Mouse (Mus musculus) megakaryocyte, embryonic 14.5 days (primary cell): ENCODE measurements around the gene Cul5.

Source experiments
- FLI1 ChIP-seq: IDR thresholded peaks from 2 replicates; pipeline ENCODE4 v1.6.1; 2012; ENCODE audit warnings: low read length, inconsistent platforms, mixed read lengths
- GATA1 ChIP-seq: IDR thresholded peaks from 3 replicates; pipeline ENCODE4 v1.6.1; 2012; ENCODE audit warnings: mixed read lengths, low read length, inconsistent platforms, borderline replicate concordance

DNA sequence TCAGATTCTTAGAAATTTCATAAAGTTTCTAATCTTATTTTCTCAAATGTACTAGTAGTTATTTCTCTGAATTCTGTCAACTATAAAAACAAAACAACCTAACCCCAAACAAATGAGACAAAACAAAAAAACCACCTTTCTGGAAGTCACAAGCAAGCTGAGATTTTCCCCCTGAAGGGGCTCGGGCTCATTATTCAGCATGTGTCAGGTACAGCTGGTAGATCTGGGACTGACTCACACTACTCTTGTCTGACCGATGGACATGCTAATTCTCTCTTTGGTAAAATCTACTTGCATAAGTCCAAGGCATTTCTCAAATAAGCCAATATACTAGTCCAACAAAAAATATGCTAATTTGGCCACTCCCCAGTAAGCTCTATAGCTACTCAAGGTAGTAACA lies 5.0 kb downstream of the Cul5 start:
- TF ChIP-seq GATA1 = no peak
- TF ChIP-seq FLI1 = no peak
